Mouse (Mus musculus) CD8-positive naive resting alpha-beta T cell, adult 57 days (primary cell): ENCODE measurements around the gene Fancf. TPM values are rescaled to one million over a fixed set of nuclear protein-coding genes. Genes with fewer than 3 reads are reported as not detected.

Experiments
- total RNA-seq: library from RNA; stranded (reverse); gene quantifications from one replicate; pipeline ENCODE4 v1.2.4, GENCODE M21; 2023

Gene Fancf
- total RNA-seq: 7.2 TPM

GRCm38 (mm10) chr7:51862097-51862492 lies at the start of gene Fancf:
Gene Fancf, minus strand, starts transcription at chr7:51862267.

GRCm38 (mm10) chr7:51861250-51862096 lies 594 bp downstream of the Fancf start, which contains the start of gene Gas2:
Gene Gas2, plus strand, starts transcription at chr7:51862015.

Other genes with a start within 250 kb of the Fancf start
- gene Slc17a6, start 240.3 kb downstream of the Fancf start, total RNA-seq: not detected
- gene Gas2, start 252 bp downstream of the Fancf start, total RNA-seq: 1.7 TPM
- gene Svip, start 143.8 kb upstream of the Fancf start, total RNA-seq: not detected
- not detected for gene 1700015G11Rik, start 153.5 kb upstream of the Fancf start, total RNA-seq